Mouse (Mus musculus) effector memory CD4-positive, alpha-beta T cell, adult 5 months (primary cell): ENCODE results near the gene Anln. TPM values are rescaled to one million over a fixed set of nuclear protein-coding genes. Genes with fewer than 3 reads are reported as not detected.

ENCODE experiments used
- polyA plus RNA-seq: library from polyadenylated mRNA; unstranded; fragments of 100-300 nt; shearing (Covaris generic); gene quantifications from one replicate; pipeline ENCODE4 v1.2.1, GENCODE M21; 2017

Gene Anln
- 0.37 TPM for polyA plus RNA-seq

GRCm38 (mm10) chr9:22389021-22389476 is at the start of gene Anln:
TSS of gene Anln (minus strand) at chr9:22389188.

GRCm38 (mm10) chr9:22411002-22411857 is 22.2 kb upstream of the Anln start, which contains the start of gene 9530077C05Rik:
TSS of gene 9530077C05Rik (plus strand) at chr9:22411513.

GRCm38 (mm10) chr9:22307156-22307919 is 81.7 kb downstream of the Anln start, which contains the start of gene Zfp810:
TSS of gene Zfp810 (minus strand) at chr9:22307648.

Other genes starting within 250 kb of the Anln start
- 10.1 TPM for gene Pigyl, start 232.3 kb downstream of the Anln start, polyA plus RNA-seq
- gene Zfp872, start 201.1 kb downstream of the Anln start, polyA plus RNA-seq: not detected
- gene Zfp809, start 163.5 kb downstream of the Anln start, polyA plus RNA-seq: 50.9 TPM
- gene Zfp599, start 129.3 kb downstream of the Anln start, polyA plus RNA-seq: 1.5 TPM
- gene Zfp810, start 81.5 kb downstream of the Anln start, polyA plus RNA-seq: 11.3 TPM
- 0.71 TPM for gene 9530077C05Rik, start 22.3 kb upstream of the Anln start, polyA plus RNA-seq
- not detected for gene Gm17545, start 65.1 kb upstream of the Anln start, polyA plus RNA-seq
- 96.1 TPM for gene Rp9, start 80.6 kb upstream of the Anln start, polyA plus RNA-seq
- 17.5 TPM for gene Bbs9, start 86.5 kb upstream of the Anln start, polyA plus RNA-seq